Mouse (Mus musculus) ES-E14 (cell line): ENCODE results near the gene Vill.

Experiments
- CHD2 ChIP-seq: IDR thresholded peaks from 2 replicates; pipeline ENCODE4 v1.6.1; 2014; ENCODE audit warnings: mild to moderate bottlenecking, low read depth, low read length, inconsistent platforms
- HCFC1 ChIP-seq: IDR thresholded peaks from 2 replicates; pipeline ENCODE4 v1.6.1; 2012; ENCODE audit warnings: low read length, inconsistent platforms, borderline replicate concordance; ENCODE audit not compliant: insufficient read depth
- MAFK ChIP-seq: IDR thresholded peaks from 2 replicates; pipeline ENCODE4 v1.6.1; 2014; ENCODE audit warnings: mild to moderate bottlenecking, low read depth, low read length, inconsistent platforms; ENCODE audit not compliant: insufficient read depth
- ZC3H11A ChIP-seq: IDR thresholded peaks from 2 replicates; pipeline ENCODE4 v1.6.1; 2012; ENCODE audit warnings: low read depth, mild to moderate bottlenecking, inconsistent platforms, low read length, borderline replicate concordance

GRCm38 (mm10) chr9:119004703-119005076 is 47.9 kb upstream of the Vill start:
- TF ChIP-seq MAFK (no peak), HCFC1 (no peak), ZC3H11A (no peak), CHD2 (no peak)
